Mouse (Mus musculus) G1E (cell line): ENCODE results near the gene Srpk1.

Experiments used
- CTCF ChIP-seq: IDR thresholded peaks from 2 replicates; pipeline ENCODE4 v1.5.1; 2012; ENCODE audit warnings: low read depth, low read length, inconsistent platforms, mixed read lengths
- GATA1 ChIP-seq: IDR thresholded peaks from 2 replicates; pipeline ENCODE4 v1.6.1; 2012; ENCODE audit warnings: borderline replicate concordance, low read length, inconsistent platforms, mixed read lengths
- TAL1 ChIP-seq: conservative IDR thresholded peaks from 2 replicates; pipeline ENCODE4 v1.6.1; 2012; ENCODE audit warnings: low read depth, low read length, inconsistent platforms, mixed read lengths

DNA sequence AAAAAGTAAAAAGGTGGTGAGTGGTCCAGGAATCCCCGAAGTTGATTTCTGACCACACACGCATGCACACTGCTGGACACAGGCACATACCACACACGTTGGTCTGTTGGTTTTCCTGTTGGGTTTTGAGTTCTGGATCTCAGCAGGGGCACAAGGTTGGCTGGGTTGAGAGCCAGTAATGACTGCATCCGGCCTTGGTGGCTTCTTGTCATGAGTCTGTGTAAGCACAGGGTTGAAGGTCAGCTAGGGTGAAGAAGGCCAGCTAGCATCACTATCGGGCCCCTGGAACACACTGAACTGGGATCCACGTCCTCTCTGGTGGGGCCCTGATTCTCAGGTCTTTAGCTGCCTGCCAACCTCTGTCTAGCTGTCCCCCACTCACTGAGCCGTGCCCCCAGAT is 50.0 kb downstream of the Srpk1 start:
- TF ChIP-seq CTCF (no peak), GATA1 (no peak), TAL1 (no peak)
